Mouse (Mus musculus) stomach, embryonic 15.5 days (tissue): ENCODE data around the gene Nek4. TPM values are rescaled to one million over a fixed set of nuclear protein-coding genes. Genes with fewer than 3 reads are reported as not detected.
A peak's percentile ranks its signal among the peaks of the same experiment; 100 is the strongest.

Experiments
- ATAC-seq: fragments of 200-750 bp; cut with Nextera tagmentation; 2 replicates; pipeline ENCODE4 v1.8.0; 2017; ENCODE audit warnings: low read depth, moderate number of reproducible peaks, moderate TSS enrichment; ENCODE audit not compliant: insufficient read depth, low FRiP score
- H3K27ac ChIP-seq: fragments of 300-500 bp; sonication (generic); 2 replicates; pipeline ENCODE4 v1.5.1; 2015; ENCODE audit warnings: mild to moderate bottlenecking, inconsistent platforms
- H3K27me3 ChIP-seq: fragments of 300-500 bp; sonication (generic); replicated peaks from 2 replicates; pipeline ENCODE4 v1.6.1; 2015; ENCODE audit warnings: inconsistent platforms
- H3K36me3 ChIP-seq: fragments of 300-500 bp; sonication (generic); 2 replicates; pipeline ENCODE4 v1.6.1; 2015; ENCODE audit warnings: inconsistent platforms
- H3K4me1 ChIP-seq: fragments of 300-500 bp; sonication (generic); 2 replicates; pipeline ENCODE4 v1.6.1; 2015; ENCODE audit warnings: inconsistent platforms
- H3K4me2 ChIP-seq: fragments of 300-500 bp; sonication (generic); 2 replicates; pipeline ENCODE4 v1.6.1; 2015; ENCODE audit warnings: mild to moderate bottlenecking, inconsistent platforms
- H3K4me3 ChIP-seq: fragments of 300-500 bp; sonication (generic); replicated peaks from 2 replicates; pipeline ENCODE4 v1.5.1; 2015; ENCODE audit warnings: inconsistent platforms
- H3K9ac ChIP-seq: fragments of 300-500 bp; sonication (generic); 2 replicates; pipeline ENCODE4 v1.6.1; 2015; ENCODE audit warnings: inconsistent platforms
- H3K9me3 ChIP-seq: fragments of 300-500 bp; sonication (generic); 2 replicates; pipeline ENCODE4 v1.6.1; 2016; ENCODE audit warnings: inconsistent platforms
- WGBS: fragments of 180-500 bp; shearing (Covaris S2); methylation state at CpG from one replicate; pipeline ENCODE4 v1.1.7; 2015; 5-methylcytosine and 5-hydroxymethylcytosine counted together
- polyA plus RNA-seq: library from polyadenylated mRNA; unstranded; fragments of >200 nt; fragmentation: Nextera tagmentation; extraction: Ambion mirVana; gene quantifications from 2 replicates; pipeline ENCODE4 v1.2.1, GENCODE M21; 2015

The Nek4 gene
- polyA plus RNA-seq, 1 experiment from 2014 or later: 10.8 TPM

GRCm38 (mm10) chr14:30923375-30924105 lies 27.6 kb upstream of the Nek4 start, which contains the start of gene Itih3:
Itih3 (minus strand) TSS chr14:30923760.
- Histone ChIP-seq H3K36me3 (no peaks in the 10 kb centered on the region), H3K9ac (no peak within 1 kb of the TSS), H3K27ac (no peak within 1 kb of the TSS), H3K4me1 (no peaks in the 10 kb centered on the region), H3K4me2 (no peak within 1 kb of the TSS), H3K27me3 (no peaks in the 10 kb centered on the region), H3K4me3 (no peak within 1 kb of the TSS), H3K9me3 (no peaks in the 10 kb centered on the region)
- peak; percentile 28; the same call in 1 of the 2 replicates for ATAC-seq
- 49% methylated on average over 6 of the region's 6 CpGs for WGBS

GRCm38 (mm10) chr14:30925492-30925891 lies 25.7 kb upstream of the Nek4 start:
- no peak overlapping the region for H3K9ac ChIP-seq
- no peaks in the 10 kb centered on the region for H3K4me1 ChIP-seq
- no peak overlapping the region for H3K4me2 ChIP-seq
- no peaks in the 10 kb centered on the region for H3K27me3 ChIP-seq
- 86% methylated on average over 3 of the region's 3 CpGs for WGBS
- ATAC-seq: no peak
- no peaks in the 10 kb centered on the region for H3K36me3 ChIP-seq
- H3K9me3 ChIP-seq: no peaks in the 10 kb centered on the region
- H3K27ac ChIP-seq: no peak overlapping the region
- H3K4me3 ChIP-seq: no peak overlapping the region

- no peak overlapping the region for H3K9ac ChIP-seq
- no peaks in the 10 kb centered on the region for H3K4me1 ChIP-seq
- H3K4me3 ChIP-seq: no peak overlapping the region
- no peaks in the 10 kb centered on the region for H3K36me3 ChIP-seq
- no peak overlapping the region for H3K27ac ChIP-seq
- 87% methylated on average over 4 of the region's 4 CpGs for WGBS
- no peaks in the 10 kb centered on the region for H3K9me3 ChIP-seq
- H3K4me2 ChIP-seq: no peak overlapping the region
- no peak for ATAC-seq
- H3K27me3 ChIP-seq: no peaks in the 10 kb centered on the region
Measured at GRCm38 (mm10) chr14:30930386-30930785, 20.8 kb upstream of the Nek4 start.

- no peak overlapping the region for H3K4me2 ChIP-seq
- no peaks in the 10 kb centered on the region for H3K27me3 ChIP-seq
- ATAC-seq: no peak
- H3K9ac ChIP-seq: no peak overlapping the region
- H3K4me1 ChIP-seq: no peaks in the 10 kb centered on the region
- WGBS: 82% methylated on average over 9 of the region's 9 CpGs
- no peak overlapping the region for H3K4me3 ChIP-seq
- H3K9me3 ChIP-seq: no peaks in the 10 kb centered on the region
- H3K27ac ChIP-seq: no peak overlapping the region
- no peaks in the 10 kb centered on the region for H3K36me3 ChIP-seq
Measured at GRCm38 (mm10) chr14:30933351-30933750, 17.8 kb upstream of the Nek4 start.

- no peak overlapping the region for H3K27ac ChIP-seq
- H3K9ac ChIP-seq: no peak overlapping the region
- ATAC-seq: no peak
- H3K4me2 ChIP-seq: no peak overlapping the region
- no peak overlapping the region for H3K4me3 ChIP-seq
- 85% methylated on average over 4 of the region's 4 CpGs for WGBS
- no peaks in the 10 kb centered on the region for H3K4me1 ChIP-seq
- no peaks in the 10 kb centered on the region for H3K36me3 ChIP-seq
- no peaks in the 10 kb centered on the region for H3K27me3 ChIP-seq
- no peaks in the 10 kb centered on the region for H3K9me3 ChIP-seq
Measured at GRCm38 (mm10) chr14:30942254-30942653, 8.9 kb upstream of the Nek4 start.

- Histone ChIP-seq H3K4me1 (no peaks in the 10 kb centered on the region), H3K9me3 (no peaks in the 10 kb centered on the region), H3K27me3 (no peaks in the 10 kb centered on the region), H3K4me3 (no peak within 1 kb of the TSS), H3K9ac (no peak within 1 kb of the TSS), H3K36me3 (no peaks in the 10 kb centered on the region), H3K27ac (no peak within 1 kb of the TSS), H3K4me2 (no peak within 1 kb of the TSS)
- no peak for ATAC-seq
- 73% methylated on average over 7 of the region's 7 CpGs for WGBS
Measured at GRCm38 (mm10) chr14:30943038-30943437, 8.1 kb upstream of the Nek4 start, which contains the start of gene Itih1. Itih1 (minus strand) TSS chr14:30943289.

GRCm38 (mm10) chr14:30943860-30944674 lies 7.1 kb upstream of the Nek4 start:
- Histone ChIP-seq H3K4me1 (no peaks in the 10 kb centered on the region), H3K27me3 (no peaks in the 10 kb centered on the region), H3K4me2 (no peak overlapping the region), H3K27ac (no peak overlapping the region), H3K4me3 (no peak overlapping the region), H3K9me3 (no peaks in the 10 kb centered on the region), H3K36me3 (no peaks in the 10 kb centered on the region), H3K9ac (no peak overlapping the region)
- no peak for ATAC-seq
- WGBS: 60% methylated on average over 11 of the region's 11 CpGs

GRCm38 (mm10) chr14:30944745-30945144 lies 6.4 kb upstream of the Nek4 start:
- H3K9me3 ChIP-seq: no peaks in the 10 kb centered on the region

GRCm38 (mm10) chr14:30949986-30950385 lies 1.2 kb upstream of the Nek4 start:
- WGBS: 84% methylated on average over 10 of the region's 10 CpGs
- no peak for ATAC-seq

More at GRCm38 (mm10) chr14:30944745-30945144, 6.4 kb upstream of the Nek4 start:
- Histone ChIP-seq H3K9ac (no peak overlapping the region), H3K4me2 (no peak overlapping the region), H3K27me3 (no peaks in the 10 kb centered on the region), H3K36me3 (no peaks in the 10 kb centered on the region), H3K4me3 (no peak overlapping the region), H3K4me1 (no peaks in the 10 kb centered on the region), H3K27ac (no peak overlapping the region)
- peak; percentile 34; the same call in 1 of the 2 replicates for ATAC-seq
- WGBS: 77% methylated on average over 2 of the region's 2 CpGs

GRCm38 (mm10) chr14:30958517-30958916 lies 7.3 kb downstream of the Nek4 start:
- H3K4me2 ChIP-seq: no peak overlapping the region
- peaks cover 8% of the 10 kb centered on the region; the same call in 1 of the 2 replicates for H3K36me3 ChIP-seq
- H3K4me3 ChIP-seq: no peak overlapping the region
- no peaks in the 10 kb centered on the region for H3K9me3 ChIP-seq
- WGBS: 76% methylated on average over 2 of the region's 2 CpGs
- H3K27me3 ChIP-seq: no peaks in the 10 kb centered on the region
- H3K4me1 ChIP-seq: no peaks in the 10 kb centered on the region
- no peak for ATAC-seq
- H3K27ac ChIP-seq: no peak overlapping the region
- H3K9ac ChIP-seq: no peak overlapping the region

More at GRCm38 (mm10) chr14:30949986-30950385, 1.2 kb upstream of the Nek4 start:
- H3K27me3 ChIP-seq: no peaks in the 10 kb centered on the region
- no peak overlapping the region for H3K27ac ChIP-seq
- no peak overlapping the region for H3K4me2 ChIP-seq
- no peaks in the 10 kb centered on the region for H3K9me3 ChIP-seq
- no peak overlapping the region for H3K9ac ChIP-seq
- H3K4me1 ChIP-seq: peaks cover 3% of the 10 kb centered on the region; the same call in 1 of the 2 replicates
- no peak overlapping the region for H3K4me3 ChIP-seq
- 0 out of 2 replicates have a peak, but pooled peaks cover 4% of the 10 kb centered on the region for H3K36me3 ChIP-seq

GRCm38 (mm10) chr14:30959031-30959430 lies 7.9 kb downstream of the Nek4 start:
- Histone ChIP-seq H3K9me3 (no peaks in the 10 kb centered on the region), H3K4me3 (no peak overlapping the region), H3K27ac (no peak overlapping the region), H3K27me3 (no peaks in the 10 kb centered on the region), H3K4me2 (no peak overlapping the region), H3K36me3 (peaks cover 8% of the 10 kb centered on the region; the same call in 1 of the 2 replicates), H3K4me1 (no peaks in the 10 kb centered on the region), H3K9ac (no peak overlapping the region)
- WGBS: 87% methylated on average over 4 of the region's 4 CpGs
- ATAC-seq: no peak

GRCm38 (mm10) chr14:30960366-30960765 lies 9.2 kb downstream of the Nek4 start:
- no peak overlapping the region for H3K4me3 ChIP-seq
- ATAC-seq: no peak
- no peaks in the 10 kb centered on the region for H3K4me1 ChIP-seq
- H3K27ac ChIP-seq: no peak overlapping the region
- H3K27me3 ChIP-seq: no peaks in the 10 kb centered on the region
- 92% methylated on average over 1 of the region's 1 CpGs for WGBS
- H3K9ac ChIP-seq: no peak overlapping the region
- H3K36me3 ChIP-seq: peaks cover 4% of the 10 kb centered on the region; the same call in 1 of the 2 replicates
- H3K4me2 ChIP-seq: no peak overlapping the region
- no peaks in the 10 kb centered on the region for H3K9me3 ChIP-seq
